Mouse (Mus musculus) hindbrain, embryonic 14.5 days (tissue): ENCODE measurements at regions not wholly inside any gene's neighbourhood (a gene's known extent, or its start where the extent isn't known, plus 50 kb on each side); places are given as distances from the start of the nearest gene placed in this dataset.

Experiments
- ATAC-seq: fragments of 200-750 bp; cut with Nextera tagmentation; 2 replicates; pipeline ENCODE4 v1.8.0; 2017; ENCODE audit warnings: moderate number of reproducible peaks, mild to moderate bottlenecking, moderate TSS enrichment, moderate library complexity; ENCODE audit not compliant: low FRiP score
- DNase-seq: peaks from one replicate; pipeline ENCODE4 v3.0.0-alpha.2; 2015; ENCODE audit warnings: low spot score
- H3K27ac ChIP-seq: fragments of 300-500 bp; sonication (generic); 2 replicates; pipeline ENCODE4 v1.5.1; 2014; ENCODE audit warnings: mild to moderate bottlenecking, moderate library complexity
- H3K27me3 ChIP-seq: fragments of 300-500 bp; sonication (generic); 2 replicates; pipeline ENCODE4 v1.6.1; 2014; ENCODE audit warnings: mild to moderate bottlenecking, low read length, mixed read lengths; ENCODE audit not compliant: control insufficient read depth, insufficient read depth
- H3K36me3 ChIP-seq: fragments of 300-500 bp; sonication (generic); replicated peaks from 2 replicates; pipeline ENCODE4 v1.6.1; 2014; ENCODE audit not compliant: control insufficient read depth, insufficient read depth
- H3K4me1 ChIP-seq: fragments of 300-500 bp; sonication (generic); replicated peaks from 2 replicates; pipeline ENCODE4 v1.6.1; 2014; ENCODE audit warnings: antibody characterized with exemption, low read length, mixed read lengths; ENCODE audit not compliant: control insufficient read depth, insufficient read depth
- H3K4me2 ChIP-seq: fragments of 300-500 bp; sonication (generic); replicated peaks from 2 replicates; pipeline ENCODE4 v1.6.1; 2014; ENCODE audit warnings: mild to moderate bottlenecking, moderate library complexity
- H3K4me3 ChIP-seq: fragments of 300-500 bp; sonication (generic); replicated peaks from 2 replicates; pipeline ENCODE4 v1.5.1; 2014; ENCODE audit warnings: mild to moderate bottlenecking, low read length
- H3K9ac ChIP-seq: fragments of 300-500 bp; sonication (generic); 2 replicates; pipeline ENCODE4 v1.6.1; 2014
- H3K9me3 ChIP-seq: fragments of 300-500 bp; sonication (generic); 2 replicates; pipeline ENCODE4 v1.6.1; 2016; ENCODE audit warnings: low read length; ENCODE audit not compliant: control insufficient read depth
- WGBS: fragments of 180-500 bp; shearing (Covaris S2); extraction: QIAGEN DNeasy Blood & Tissue Kit; methylation state at CpG from one replicate; pipeline ENCODE4 v1.1.7; 2014; 5-methylcytosine and 5-hydroxymethylcytosine counted together

GRCm38 (mm10) chr1:98788528-98788927, 367.6 kb downstream of the Slco6d1 start:
- Histone ChIP-seq H3K9ac (no peak overlapping the region), H3K36me3 (no peaks in the 10 kb centered on the region), H3K27ac (no peak overlapping the region), H3K4me2 (no peak overlapping the region), H3K27me3 (no peaks in the 10 kb centered on the region), H3K4me1 (no peaks in the 10 kb centered on the region), H3K4me3 (no peak overlapping the region), H3K9me3 (no peaks in the 10 kb centered on the region)
- ATAC-seq (no peak), DNase-seq (no peak)
- 93% methylated on average over 2 of the region's 2 CpGs for WGBS

- no peak overlapping the region for H3K4me3 ChIP-seq
- no peaks in the 10 kb centered on the region for H3K36me3 ChIP-seq
- DNase-seq, result no peak
- H3K9me3 ChIP-seq, result no peaks in the 10 kb centered on the region
- H3K27me3 ChIP-seq, result no peaks in the 10 kb centered on the region
- no peak for ATAC-seq
- H3K27ac ChIP-seq, result no peak overlapping the region
- H3K9ac ChIP-seq, result no peak overlapping the region
- 98% methylated on average over 3 of the region's 3 CpGs for WGBS
- H3K4me1 ChIP-seq, result no peaks in the 10 kb centered on the region
- H3K4me2 ChIP-seq, result no peak overlapping the region
Observed at GRCm38 (mm10) chr1:98793320-98793719, 372.4 kb downstream of the Slco6d1 start.

- Histone ChIP-seq H3K27me3 (no peaks in the 10 kb centered on the region), H3K9ac (no peak overlapping the region)
- DNase-seq, result no peak
Observed at GRCm38 (mm10) chr1:98812543-98812942, 391.6 kb downstream of the Slco6d1 start.

GRCm38 (mm10) chr1:98813990-98814389, 393.1 kb downstream of the Slco6d1 start:
- H3K27me3 ChIP-seq, result no peaks in the 10 kb centered on the region
- no peak for DNase-seq
- H3K4me1 ChIP-seq, result no peaks in the 10 kb centered on the region
- H3K9ac ChIP-seq, result no peak overlapping the region
- WGBS, result 96% methylated on average over 2 of the region's 2 CpGs
- H3K9me3 ChIP-seq, result no peaks in the 10 kb centered on the region
- H3K27ac ChIP-seq, result no peak overlapping the region
- H3K36me3 ChIP-seq, result no peaks in the 10 kb centered on the region
- no peak overlapping the region for H3K4me3 ChIP-seq
- no peak for ATAC-seq
- H3K4me2 ChIP-seq, result no peak overlapping the region

More at GRCm38 (mm10) chr1:98812543-98812942, 391.6 kb downstream of the Slco6d1 start:
- no peak for ATAC-seq
- Histone ChIP-seq H3K27ac (no peak overlapping the region), H3K4me1 (no peaks in the 10 kb centered on the region), H3K36me3 (no peaks in the 10 kb centered on the region), H3K4me3 (no peak overlapping the region), H3K4me2 (no peak overlapping the region), H3K9me3 (no peaks in the 10 kb centered on the region)

GRCm38 (mm10) chr1:98818076-98818475, 397.2 kb downstream of the Slco6d1 start:
- Histone ChIP-seq H3K9me3 (no peaks in the 10 kb centered on the region), H3K36me3 (no peaks in the 10 kb centered on the region), H3K4me3 (no peak overlapping the region), H3K27me3 (no peaks in the 10 kb centered on the region), H3K4me2 (no peak overlapping the region), H3K27ac (no peak overlapping the region), H3K4me1 (no peaks in the 10 kb centered on the region), H3K9ac (no peak overlapping the region)
- ATAC-seq (no peak), DNase-seq (no peak)
- WGBS, result 88% methylated on average over 2 of the region's 2 CpGs

- Histone ChIP-seq H3K27me3 (no peaks in the 10 kb centered on the region), H3K9me3 (no peaks in the 10 kb centered on the region), H3K4me3 (no peak overlapping the region), H3K4me1 (no peaks in the 10 kb centered on the region), H3K4me2 (no peak overlapping the region), H3K36me3 (no peaks in the 10 kb centered on the region), H3K9ac (no peak overlapping the region), H3K27ac (no peak overlapping the region)
- DNase-seq (no peak), ATAC-seq (no peak)
- 95% methylated on average over 1 of the region's 1 CpGs for WGBS
Observed at GRCm38 (mm10) chr1:98860236-98860635, 439.3 kb downstream of the Slco6d1 start.

GRCm38 (mm10) chr1:98906260-98906659, 485.3 kb downstream of the Slco6d1 start:
- Histone ChIP-seq H3K9me3 (no peaks in the 10 kb centered on the region), H3K9ac (no peak overlapping the region), H3K4me1 (no peaks in the 10 kb centered on the region), H3K4me2 (no peak overlapping the region), H3K27me3 (no peaks in the 10 kb centered on the region), H3K4me3 (no peak overlapping the region), H3K36me3 (no peaks in the 10 kb centered on the region), H3K27ac (no peak overlapping the region)
- 84% methylated on average over 3 of the region's 3 CpGs for WGBS
- no peak for ATAC-seq
- no peak for DNase-seq

GRCm38 (mm10) chr1:98923043-98923442, 502.1 kb downstream of the Slco6d1 start:
- DNase-seq (no peak), ATAC-seq (no peak)
- H3K27ac ChIP-seq, result no peak overlapping the region
- WGBS, result 89% methylated on average over 2 of the region's 2 CpGs
- no peaks in the 10 kb centered on the region for H3K9me3 ChIP-seq
- no peak overlapping the region for H3K4me3 ChIP-seq
- H3K27me3 ChIP-seq, result no peaks in the 10 kb centered on the region
- no peaks in the 10 kb centered on the region for H3K36me3 ChIP-seq
- H3K4me2 ChIP-seq, result no peak overlapping the region
- no peaks in the 10 kb centered on the region for H3K4me1 ChIP-seq
- no peak overlapping the region for H3K9ac ChIP-seq

GRCm38 (mm10) chr1:98924933-98925332, 504.0 kb downstream of the Slco6d1 start:
- no peak overlapping the region for H3K4me2 ChIP-seq
- no peak overlapping the region for H3K9ac ChIP-seq
- ATAC-seq, result no peak
- H3K9me3 ChIP-seq, result no peaks in the 10 kb centered on the region
- H3K4me3 ChIP-seq, result no peak overlapping the region
- no peaks in the 10 kb centered on the region for H3K36me3 ChIP-seq
- no peaks in the 10 kb centered on the region for H3K27me3 ChIP-seq
- 90% methylated on average over 2 of the region's 2 CpGs for WGBS
- no peaks in the 10 kb centered on the region for H3K4me1 ChIP-seq
- H3K27ac ChIP-seq, result no peak overlapping the region
- DNase-seq, result no peak

- DNase-seq (no peak), ATAC-seq (no peak)
- no peak overlapping the region for H3K4me2 ChIP-seq
- no peaks in the 10 kb centered on the region for H3K9me3 ChIP-seq
- H3K27me3 ChIP-seq, result no peaks in the 10 kb centered on the region
- no peak overlapping the region for H3K4me3 ChIP-seq
- 81% methylated on average over 1 of the region's 1 CpGs for WGBS
- no peak overlapping the region for H3K9ac ChIP-seq
- H3K4me1 ChIP-seq, result no peaks in the 10 kb centered on the region
- no peaks in the 10 kb centered on the region for H3K36me3 ChIP-seq
- no peak overlapping the region for H3K27ac ChIP-seq
Observed at GRCm38 (mm10) chr1:98930926-98931325, 510.0 kb downstream of the Slco6d1 start.
